ENCODE assay signal across 7 mouse cellular contexts in genomic region chr4:53825821-53826605, GRCm38 (mm10). TPM values are rescaled to one million over a fixed set of nuclear protein-coding genes. Genes with fewer than 3 reads are reported as not detected.
DNase-seq lines count a peak whose midpoint lies in the region; ATAC-seq lines count a peak whose summit lies in the region.

Gene Tmem38b (plus strand): TSS chr4:53826045.

- peak within 1 kb of the TSS; percentile 56 for H3K4me2 ChIP-seq in intestine, embryonic 14.5 days (ENCODE audit: low read length)
- peak within 1 kb of the TSS; percentile 77 for H3K4me2 ChIP-seq in midbrain, embryonic 11.5 days

- H3K27ac ChIP-seq in intestine, embryonic 14.5 days (ENCODE audit: low read depth), result no peak within 1 kb of the TSS
- H3K27ac ChIP-seq in midbrain, embryonic 11.5 days (ENCODE audit: low read depth, low read length), result 0 out of 2 replicates have a peak within 1 kb of the TSS, but pooled peaks have one; percentile 40

- intact Hi-C loops in gastrocnemius, postnatal 14 days (cut with DNase I; ENCODE audit: low total_unique reads), result no loop called here
- intact Hi-C loops in left cerebral cortex, postnatal 4 days (cut with DNase I), result no loop called here

- no peaks in the 10 kb centered on the region for H3K27me3 ChIP-seq in intestine, embryonic 14.5 days (replicated peaks; ENCODE audit: control insufficient read depth, insufficient read depth, low read length)
- H3K27me3 ChIP-seq in midbrain, embryonic 11.5 days (ENCODE audit: control insufficient read depth, insufficient read depth, low read length), result no peaks in the 10 kb centered on the region

- peak; percentile 78 for DNase-seq in adrenal gland, adult 18-20 months (ENCODE audit: low spot score in 2 of 2)
- DNase-seq in embryo, embryonic 10 days (ENCODE audit: low spot score), result peak; percentile 74
- peak; percentile 82 for DNase-seq in gastrocnemius, postnatal 14 days
- DNase-seq in intestine, embryonic 14.5 days (ENCODE audit: low spot score), result peak; percentile 91
- DNase-seq in left cerebral cortex, postnatal 4 days, result peak; percentile 91
- peak; percentile 98 for DNase-seq in midbrain, embryonic 11.5 days (ENCODE audit: low spot score, missing footprints)
- DNase-seq in right cerebral cortex, postnatal 4 days, result peak; percentile 93

- peak within 1 kb of the TSS; percentile 80 for H3K4me3 ChIP-seq in intestine, embryonic 14.5 days (ENCODE audit: low read depth, low read length)
- H3K4me3 ChIP-seq in midbrain, embryonic 11.5 days (ENCODE audit: low read depth, low read length), result peak within 1 kb of the TSS; percentile 90

- H3K9ac ChIP-seq in intestine, embryonic 14.5 days (ENCODE audit: low read length), result peak within 1 kb of the TSS; percentile 61
- peak within 1 kb of the TSS; percentile 84 for H3K9ac ChIP-seq in midbrain, embryonic 11.5 days (ENCODE audit: low read length)

- no peaks in the 10 kb centered on the region for H3K36me3 ChIP-seq in intestine, embryonic 14.5 days (ENCODE audit: control insufficient read depth, insufficient read depth, low read length)
- no peaks in the 10 kb centered on the region for H3K36me3 ChIP-seq in midbrain, embryonic 11.5 days (ENCODE audit: control insufficient read depth, insufficient read depth, low read length)

- peak; percentile 86 for ATAC-seq in intestine, embryonic 14.5 days (replicated peaks; ENCODE audit: low FRiP score, low TSS enrichment, low read depth)
- peak; percentile 93 for ATAC-seq in midbrain, embryonic 11.5 days (ENCODE audit: low FRiP score)

- under 1% methylated on average over 46 of the region's 55 CpGs for WGBS in intestine, embryonic 14.5 days
- WGBS in midbrain, embryonic 11.5 days, result under 1% methylated on average over 55 of the region's 55 CpGs

- H3K9me3 ChIP-seq in intestine, embryonic 14.5 days (ENCODE audit: control insufficient read depth, low read length), result 0 out of 2 replicates have a peak, but pooled peaks cover 2% of the 10 kb centered on the region
- no peaks in the 10 kb centered on the region for H3K9me3 ChIP-seq in midbrain, embryonic 11.5 days (ENCODE audit: control insufficient read depth, low read length)

- H3K4me1 ChIP-seq in intestine, embryonic 14.5 days (replicated peaks; ENCODE audit: control insufficient read depth, insufficient read depth, low read length), result no peaks in the 10 kb centered on the region; the same call in 1 of the 2 replicates
- no peaks in the 10 kb centered on the region; the same call in 1 of the 2 replicates for H3K4me1 ChIP-seq in midbrain, embryonic 11.5 days (ENCODE audit: control insufficient read depth, insufficient read depth, low read length)

RNA-seq across cellular contexts. Expression of gene Tmem38b, which starts in this region (rescaled TPM):
- total RNA-seq in adrenal gland, adult 18-20 months (2021), result 10 to 100 TPM; 30.2 to 34.6 TPM
- total RNA-seq in gastrocnemius, postnatal 14 days (2021), result 10 to 100 TPM; 47.0 to 55.7 TPM
- polyA plus RNA-seq in intestine, embryonic 14.5 days (2014; fragmentation: Nextera tagmentation; extraction: Ambion mirVana), result 6.2 and 7.2 TPM in 2 replicates
- total RNA-seq in left cerebral cortex, postnatal 4 days (2021), result 10 to 100 TPM in 1 of 2 experiments, 1 to 10 TPM in 1; 8.2 to 11.2 TPM
- polyA plus RNA-seq in midbrain, embryonic 11.5 days (2014; fragmentation: Nextera tagmentation; extraction: Ambion mirVana), result 13.0 and 13.5 TPM in 2 replicates
